Mouse (Mus musculus): Measurements from ENCODE around the gene Sim2. TPM values are rescaled to one million over a fixed set of nuclear protein-coding genes. Genes with fewer than 3 reads are reported as not detected.

Sim2 gene
- total and polyA plus RNA-seq, 2 experiments from 2014 or later: 0.27 to 0.29 TPM

DNA sequence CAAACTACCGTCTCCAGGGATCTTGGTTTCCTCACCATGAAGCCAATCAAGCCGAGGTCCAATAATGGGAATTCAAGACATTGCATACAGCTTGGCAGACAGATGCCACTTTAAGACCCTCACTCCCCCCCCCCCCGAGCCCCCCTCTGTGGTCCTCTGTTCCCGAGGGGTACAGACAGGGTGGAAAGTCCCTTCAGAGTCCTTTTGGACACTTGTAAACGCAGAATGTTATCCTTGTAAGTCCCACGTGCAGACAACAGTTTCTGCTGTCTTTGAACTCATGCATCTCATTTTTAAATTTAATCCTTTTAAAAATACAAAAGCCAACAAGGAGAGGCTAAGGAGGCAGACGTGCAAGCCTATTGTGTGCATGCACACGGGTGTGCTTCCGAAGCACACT lies 41.5 kb downstream of the Sim2 start:
- Histone ChIP-seq H3K4me3 (ENCODE audit: low read depth, low read length) (no peak overlapping the region), H3K9ac (no peak overlapping the region), H3K27me3 (ENCODE audit: insufficient read depth, low read length) (peaks cover 12% of the 10 kb centered on the region), H3K27ac (ENCODE audit: low read depth, low read length) (no peak overlapping the region), H3K4me1 (ENCODE audit: insufficient read depth) (peaks cover 12% of the 10 kb centered on the region; the same call in 1 of the 2 replicates), H3K9me3 (ENCODE audit: low read length) (no peaks in the 10 kb centered on the region), H3K4me2 (ENCODE audit: low read depth) (peak overlapping the region; percentile 95), H3K36me3 (ENCODE audit: insufficient read depth) (no peaks in the 10 kb centered on the region)
- no peak for ATAC-seq
- TF ChIP-seq CTCF (IDR thresholded peaks at IDR 0.05; ENCODE audit: low read depth): no peak
- DNase-seq: no peak
- WGBS: 21% methylated on average over 9 of the region's 9 CpGs

DNA sequence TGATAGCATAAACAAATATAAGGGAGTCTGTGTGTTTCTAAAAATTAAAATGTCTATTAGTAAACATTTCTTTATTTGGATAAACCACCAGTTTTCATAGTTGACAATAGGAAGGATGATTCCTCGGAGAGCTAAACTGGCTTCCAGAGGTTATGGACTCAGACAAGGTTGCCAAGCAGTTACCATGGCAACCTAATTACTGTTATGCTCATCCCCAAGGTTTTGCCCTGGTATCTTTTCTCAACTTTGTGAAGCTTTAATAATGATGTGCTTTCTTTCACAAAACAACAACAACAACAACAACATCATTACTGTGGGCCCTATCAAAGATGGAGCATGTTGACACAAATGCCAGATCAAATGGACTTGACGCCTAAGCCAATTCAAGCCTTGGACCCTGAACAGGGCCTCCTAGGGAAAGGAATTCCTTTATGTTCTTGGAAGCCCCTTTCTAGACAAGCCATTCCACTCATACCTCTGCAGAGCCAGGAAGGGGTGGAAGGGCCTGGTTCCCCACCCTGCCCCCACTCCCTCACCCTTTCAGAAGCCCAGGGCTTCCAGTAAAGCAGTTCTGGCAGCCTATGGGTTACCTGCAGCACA lies 43.6 kb downstream of the Sim2 start:
- no peak for DNase-seq

DNA sequence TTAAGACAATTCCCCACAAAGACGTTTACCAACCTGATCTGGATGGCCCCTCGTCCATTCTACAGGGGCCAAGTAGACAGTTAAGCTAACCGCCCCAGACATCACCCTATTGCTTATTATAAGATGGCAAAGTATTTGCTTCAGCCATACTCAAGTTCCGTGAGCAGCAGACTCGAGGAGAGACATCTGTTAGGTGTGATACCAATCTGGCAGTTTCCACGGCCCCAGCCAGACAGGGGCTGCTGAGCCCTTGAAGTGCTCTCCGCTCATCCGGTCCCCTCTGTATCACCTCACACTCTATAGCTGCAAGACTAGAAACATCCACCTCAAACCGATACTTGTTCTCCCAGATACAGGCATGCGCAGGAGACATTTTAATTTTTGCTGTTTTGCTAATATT lies 49.5 kb downstream of the Sim2 start:
- no peaks in the 10 kb centered on the region for H3K9me3 ChIP-seq (ENCODE audit: low read length)
- ATAC-seq (peak; percentile 36; the same call in 1 of the 2 replicates), DNase-seq (no peak)
- no peaks in the 10 kb centered on the region for H3K36me3 ChIP-seq (ENCODE audit: insufficient read depth)
- 67% methylated on average over 10 of the region's 10 CpGs for WGBS
- H3K27me3 ChIP-seq (ENCODE audit: insufficient read depth, low read length): no peaks in the 10 kb centered on the region
- no peak for TF ChIP-seq CTCF (IDR thresholded peaks at IDR 0.05; ENCODE audit: low read depth)
- H3K9ac ChIP-seq: no peak overlapping the region
- no peak overlapping the region for H3K27ac ChIP-seq (ENCODE audit: low read depth, low read length)
- H3K4me2 ChIP-seq (ENCODE audit: low read depth): no peak overlapping the region
- no peaks in the 10 kb centered on the region for H3K4me1 ChIP-seq (ENCODE audit: insufficient read depth)
- no peak overlapping the region for H3K4me3 ChIP-seq (ENCODE audit: low read depth, low read length)

More for the DNA sequence above, 43.6 kb downstream of the Sim2 start:
- no peaks in the 10 kb centered on the region for H3K9me3 ChIP-seq (ENCODE audit: low read length)
- no peak overlapping the region for H3K4me2 ChIP-seq (ENCODE audit: low read depth)
- no peak for ATAC-seq
- no peak overlapping the region for H3K9ac ChIP-seq
- no peak overlapping the region for H3K27ac ChIP-seq (ENCODE audit: low read depth, low read length)
- peaks cover 12% of the 10 kb centered on the region for H3K27me3 ChIP-seq (ENCODE audit: insufficient read depth, low read length)
- WGBS: 14% methylated on average over 2 of the region's 2 CpGs
- peaks cover 12% of the 10 kb centered on the region; the same call in 1 of the 2 replicates for H3K4me1 ChIP-seq (ENCODE audit: insufficient read depth)
- no peak overlapping the region for H3K4me3 ChIP-seq (ENCODE audit: low read depth, low read length)
- TF ChIP-seq CTCF (IDR thresholded peaks at IDR 0.05; ENCODE audit: low read depth): no peak
- H3K36me3 ChIP-seq (ENCODE audit: insufficient read depth): no peaks in the 10 kb centered on the region

DNA sequence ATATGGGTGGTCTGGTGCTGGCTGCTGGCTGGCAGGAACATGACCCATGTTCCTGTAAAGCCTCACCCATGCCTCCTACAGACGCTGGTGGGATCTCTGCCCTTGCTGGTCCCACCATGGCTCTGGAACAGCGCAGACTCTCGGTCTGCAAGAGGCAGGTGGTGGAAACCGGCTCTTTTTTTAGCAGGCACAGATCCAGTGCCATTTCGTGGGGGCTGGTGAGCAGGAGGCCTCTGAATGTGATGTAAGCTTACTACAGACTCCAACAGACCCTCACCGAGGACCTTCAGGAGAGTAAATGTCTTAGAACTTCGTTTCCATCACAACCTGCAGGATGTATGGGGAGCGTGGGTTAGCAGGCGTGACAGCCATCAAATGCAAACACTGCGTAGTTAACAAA lies 56.0 kb downstream of the Sim2 start:
- no peak for TF ChIP-seq CTCF (IDR thresholded peaks at IDR 0.05; ENCODE audit: low read depth)
- no peak for DNase-seq
- 69% methylated on average over 10 of the region's 10 CpGs for WGBS

DNA sequence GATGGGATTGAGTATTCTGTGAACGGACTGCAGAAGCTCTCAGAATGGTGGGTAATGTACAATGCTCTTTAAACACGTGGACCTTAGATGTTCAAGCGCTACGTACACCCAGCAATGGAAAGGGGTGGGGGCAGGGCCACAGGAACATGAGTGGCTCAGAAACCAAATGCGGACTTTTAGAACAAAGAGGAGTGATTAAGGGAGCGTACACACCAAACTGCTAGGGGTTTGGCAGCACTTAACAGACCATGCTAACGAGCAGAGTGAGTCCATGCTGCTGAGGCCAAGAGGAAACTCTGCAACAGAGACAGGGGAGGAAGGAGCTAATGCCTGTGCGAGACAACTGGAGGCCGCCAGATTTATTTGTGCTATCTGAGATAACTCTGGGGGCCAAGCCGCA lies 58.6 kb downstream of the Sim2 start:
- Histone ChIP-seq H3K27ac (ENCODE audit: low read depth, low read length) (no peak overlapping the region), H3K9me3 (ENCODE audit: low read length) (no peaks in the 10 kb centered on the region), H3K4me1 (ENCODE audit: insufficient read depth) (peaks cover 11% of the 10 kb centered on the region), H3K9ac (no peak overlapping the region), H3K27me3 (ENCODE audit: insufficient read depth, low read length) (no peaks in the 10 kb centered on the region), H3K4me3 (ENCODE audit: low read depth, low read length) (no peak overlapping the region), H3K36me3 (ENCODE audit: insufficient read depth) (no peaks in the 10 kb centered on the region), H3K4me2 (ENCODE audit: low read depth) (peak overlapping the region; percentile 21)
- TF ChIP-seq CTCF (IDR thresholded peaks at IDR 0.05; ENCODE audit: low read depth): no peak
- ATAC-seq (peak; percentile 77), DNase-seq (peak; percentile 57)
- 7% methylated on average over 10 of the region's 10 CpGs for WGBS

More for the DNA sequence above, 56.0 kb downstream of the Sim2 start:
- Histone ChIP-seq H3K9me3 (ENCODE audit: low read length) (no peaks in the 10 kb centered on the region), H3K27ac (ENCODE audit: low read depth, low read length) (no peak overlapping the region), H3K4me1 (ENCODE audit: insufficient read depth) (peaks cover 7% of the 10 kb centered on the region), H3K9ac (no peak overlapping the region), H3K4me3 (ENCODE audit: low read depth, low read length) (no peak overlapping the region), H3K27me3 (ENCODE audit: insufficient read depth, low read length) (no peaks in the 10 kb centered on the region), H3K4me2 (ENCODE audit: low read depth) (no peak overlapping the region), H3K36me3 (ENCODE audit: insufficient read depth) (no peaks in the 10 kb centered on the region)
- ATAC-seq: no peak

DNA sequence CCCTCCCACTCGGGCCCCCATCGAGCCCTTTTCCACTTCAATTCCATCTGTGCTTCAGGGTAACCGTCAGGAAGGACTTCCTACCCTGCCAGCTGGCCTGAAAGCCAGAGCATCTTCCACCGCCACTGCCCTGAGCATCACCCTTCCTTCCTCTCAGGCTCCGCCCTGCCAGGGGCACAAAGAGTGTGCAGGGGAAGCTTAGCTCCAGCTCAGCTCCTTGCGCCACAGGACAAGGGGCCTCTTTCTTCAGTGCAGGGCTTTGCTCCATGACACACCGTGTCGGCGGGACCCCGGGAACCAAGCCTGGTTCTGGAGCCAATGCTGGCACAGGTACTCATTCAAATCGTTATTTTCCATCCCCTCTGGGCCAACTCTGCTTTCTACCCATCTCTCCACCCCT lies 63.4 kb downstream of the Sim2 start:
- ATAC-seq: no peak

DNA sequence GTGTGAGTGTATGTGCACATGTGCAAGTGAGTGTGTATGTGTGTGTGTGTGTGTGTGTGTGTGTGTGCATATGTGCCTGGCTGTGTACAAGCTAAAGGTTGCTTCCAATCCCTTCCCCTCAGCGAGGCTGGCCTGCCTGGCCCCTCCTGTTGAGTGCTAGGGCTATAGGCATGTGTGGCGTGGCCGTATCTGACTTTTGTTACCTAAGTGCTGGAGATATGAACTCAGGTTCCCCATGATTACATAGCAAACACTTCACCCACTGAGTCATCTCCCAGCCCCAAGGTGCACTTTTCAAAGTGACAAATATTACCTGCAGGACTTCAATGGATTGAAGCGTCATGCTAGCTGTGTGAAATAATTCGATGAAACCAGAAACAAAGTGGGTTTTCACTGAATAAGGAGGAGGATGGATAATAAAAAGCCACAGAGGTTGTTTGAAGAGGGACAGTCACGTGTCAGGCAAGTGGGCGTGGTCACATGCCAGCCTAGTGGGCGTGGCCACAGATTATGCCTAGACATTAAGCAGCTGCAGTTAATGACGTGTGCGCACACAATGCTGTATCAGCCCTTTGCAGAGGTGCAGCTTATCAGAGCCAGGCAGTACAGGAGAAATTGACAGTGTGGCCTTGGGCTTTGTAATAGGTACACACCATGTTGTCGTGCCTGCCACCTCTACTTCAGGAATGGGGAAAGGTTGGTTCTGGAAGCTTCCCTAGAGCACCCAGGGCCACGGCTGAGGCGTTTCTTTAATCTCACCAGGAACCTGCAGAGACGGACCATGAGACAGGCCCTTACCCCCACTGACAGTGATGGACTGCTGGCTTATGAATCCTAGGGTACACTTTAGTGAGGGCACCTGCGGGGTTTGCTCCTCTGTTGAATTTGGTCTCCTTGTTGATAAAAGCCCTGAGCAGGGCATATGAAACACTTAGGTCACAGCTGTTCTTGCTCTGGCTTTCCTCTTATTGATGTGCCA lies 65.7 kb downstream of the Sim2 start:
- Histone ChIP-seq H3K27ac (ENCODE audit: low read depth, low read length) (no peak overlapping the region), H3K9me3 (ENCODE audit: low read length) (no peaks in the 10 kb centered on the region), H3K9ac (no peak overlapping the region), H3K27me3 (ENCODE audit: insufficient read depth, low read length) (no peaks in the 10 kb centered on the region), H3K4me2 (ENCODE audit: low read depth) (no peak overlapping the region), H3K4me3 (ENCODE audit: low read depth, low read length) (no peak overlapping the region), H3K4me1 (ENCODE audit: insufficient read depth) (peaks cover 13% of the 10 kb centered on the region; the same call in 1 of the 2 replicates), H3K36me3 (ENCODE audit: insufficient read depth) (no peaks in the 10 kb centered on the region)
- ATAC-seq (no peak), DNase-seq (no peak)
- 78% methylated on average over 15 of the region's 15 CpGs for WGBS
- TF ChIP-seq CTCF (IDR thresholded peaks at IDR 0.05; ENCODE audit: low read depth): no peak

More for the DNA sequence above, 63.4 kb downstream of the Sim2 start:
- no peak for DNase-seq
- H3K9me3 ChIP-seq (ENCODE audit: low read length): no peaks in the 10 kb centered on the region
- no peaks in the 10 kb centered on the region for H3K27me3 ChIP-seq (ENCODE audit: insufficient read depth, low read length)
- H3K4me1 ChIP-seq (ENCODE audit: insufficient read depth): peaks cover 11% of the 10 kb centered on the region
- 14% methylated on average over 11 of the region's 11 CpGs for WGBS
- H3K9ac ChIP-seq: no peak overlapping the region
- no peak overlapping the region for H3K4me3 ChIP-seq (ENCODE audit: low read depth, low read length)
- H3K36me3 ChIP-seq (ENCODE audit: insufficient read depth): no peaks in the 10 kb centered on the region
- no peak overlapping the region for H3K27ac ChIP-seq (ENCODE audit: low read depth, low read length)
- TF ChIP-seq CTCF (IDR thresholded peaks at IDR 0.05; ENCODE audit: low read depth): no peak
- no peak overlapping the region for H3K4me2 ChIP-seq (ENCODE audit: low read depth)
